Mouse (Mus musculus): ENCODE data around the gene Gps2. TPM values are rescaled to one million over a fixed set of nuclear protein-coding genes. Genes with fewer than 3 reads are reported as not detected.

The Gps2 gene
- total and polyA plus RNA-seq, 3 experiments: 25.0 to 73.6 (median 29.4) TPM

GRCm38 (mm10) chr11:69911701-69912100, 2.0 kb upstream of the Gps2 start:
- Histone ChIP-seq H3K9me3 (replicated peaks; ENCODE audit: low read length) (no peaks in the 10 kb centered on the region), H3K4me1 (ENCODE audit: control insufficient read depth in 1 of 2, insufficient read depth in 2 of 2) (peaks cover 14 to 34% of the 10 kb centered on the region in 2 experiments; a peak in 3 of 4 replicates), H3K9ac (ENCODE audit: insufficient read depth, low read depth) (no peak overlapping the region), H3K27me3 (replicated peaks) (no peaks in the 10 kb centered on the region), H3K79me2 (replicated peaks; ENCODE audit: control insufficient read depth, extremely low read depth, insufficient read depth, poor library complexity, severe bottlenecking) (peaks cover 8% of the 10 kb centered on the region), H3K4me2 (ENCODE audit: insufficient read depth, low read depth, poor library complexity, severe bottlenecking) (no peak overlapping the region), H3K36me3 (replicated peaks in 1 of 2; ENCODE audit: control insufficient read depth in 1 of 2, insufficient read depth in 1 of 2, low read length in 1 of 2) (peaks cover 83 to 94% of the 10 kb centered on the region in 2 experiments), H3K4me3 (replicated peaks in 1 of 3; ENCODE audit: low read depth in 2 of 3, low read length in 2 of 3, poor library complexity in 1 of 3) (no peak overlapping the region), H3K27ac (ENCODE audit: insufficient read depth, low read depth) (no peak overlapping the region)
- TF ChIP-seq SMC3 (IDR thresholded peaks at IDR 0.05; ENCODE audit: low read depth, low read length) (no peak), MAFK (IDR thresholded peaks at IDR 0.05; ENCODE audit: insufficient replicate concordance, low read length) (no peak), E2F4 (IDR thresholded peaks at IDR 0.05; ENCODE audit: insufficient replicate concordance, low read depth, low read length) (no peak), RAD21 (IDR thresholded peaks at IDR 0.05; ENCODE audit: low read depth, low read length) (no peak), MAX (IDR thresholded peaks at IDR 0.05; ENCODE audit: low read length) (no peak), MEF2A (IDR thresholded peaks at IDR 0.05; ENCODE audit: borderline replicate concordance, low read depth, low read length) (no peak), ELF1 (IDR thresholded peaks at IDR 0.05; ENCODE audit: low read depth, low read length) (no peak), SIN3A (IDR thresholded peaks at IDR 0.05; ENCODE audit: low read length) (no peak), PAX5 (IDR thresholded peaks at IDR 0.05; ENCODE audit: low read length) (no peak), EP300 (IDR thresholded peaks at IDR 0.05; ENCODE audit: low read length) (no peak), JUN (IDR thresholded peaks at IDR 0.05; ENCODE audit: insufficient read depth, low read depth, low read length) (no peak), MYC (IDR thresholded peaks at IDR 0.05; ENCODE audit: low read depth, low read length) (no peak), ZC3H11A (IDR thresholded peaks at IDR 0.05; ENCODE audit: low read depth, low read length) (no peak)
- no peak for DNase-seq (ENCODE audit: extremely low read depth)
- dilution Hi-C loops (cut with MboI; ENCODE audit: extremely low pct_ligation_motif_present, extremely low pct_unique_long_range_greater_than_20kb, low sequenced_read_pairs): no loop called here
- in situ Hi-C loops (cut with MboI; ENCODE audit: low pct_ligation_motif_present, low pct_unique_long_range_greater_than_20kb, low sequenced_read_pairs): no loop called here

DNA sequence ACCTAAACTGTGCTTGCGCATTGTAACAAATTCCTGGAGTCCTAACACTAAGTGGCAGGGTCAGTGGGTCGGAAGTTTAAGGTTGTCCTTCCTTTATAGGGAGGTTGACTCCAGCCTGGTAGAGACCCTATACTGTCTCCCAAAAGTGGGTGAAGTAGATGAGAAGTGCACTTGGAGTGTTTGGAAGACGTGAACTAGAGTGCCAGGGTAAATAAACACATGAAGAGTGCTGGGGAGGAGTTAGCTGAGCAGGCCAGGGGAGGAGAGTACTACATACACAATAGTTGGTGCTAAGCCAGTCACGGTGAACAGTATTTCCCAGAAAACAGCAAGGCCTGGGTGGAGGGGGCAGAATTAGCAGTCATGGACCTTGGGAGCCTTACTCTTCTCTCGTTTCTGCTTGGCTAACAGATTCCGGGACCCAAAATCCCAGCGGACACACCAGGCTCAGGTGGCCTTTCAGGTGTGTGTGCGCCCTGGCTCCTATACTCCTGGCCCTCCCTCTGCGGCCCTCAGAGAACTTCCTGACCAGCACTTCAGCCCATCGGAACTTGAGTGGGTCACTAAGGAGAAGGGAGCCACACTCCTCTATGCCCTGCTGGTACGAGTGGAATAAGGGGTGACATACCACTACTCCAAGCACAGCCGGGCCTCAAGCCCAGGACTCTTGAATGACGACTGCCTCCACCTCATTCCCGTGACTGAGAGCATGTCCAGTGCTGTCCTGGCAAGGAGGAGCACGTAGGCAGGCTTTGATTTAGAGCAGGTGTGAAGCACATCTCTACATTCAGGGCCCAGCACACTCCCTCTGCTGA, 765 bp upstream of the Gps2 start:
- DNase-seq (ENCODE audit: extremely low read depth): no peak
- H3K27ac ChIP-seq (ENCODE audit: insufficient read depth, low read depth): no peak overlapping the region
- dilution Hi-C loops (cut with MboI; ENCODE audit: extremely low pct_ligation_motif_present, extremely low pct_unique_long_range_greater_than_20kb, low sequenced_read_pairs): no loop called here

More for the DNA sequence above, 765 bp upstream of the Gps2 start:
- Histone ChIP-seq H3K36me3 (replicated peaks in 1 of 2; ENCODE audit: control insufficient read depth in 1 of 2, insufficient read depth in 1 of 2, low read length in 1 of 2) (peaks cover 83 to 92% of the 10 kb centered on the region in 2 experiments), H3K4me2 (ENCODE audit: insufficient read depth, low read depth, poor library complexity, severe bottlenecking) (peak overlapping the region; percentile 81), H3K4me3 (replicated peaks in 1 of 3; ENCODE audit: low read depth in 2 of 3, low read length in 2 of 3, poor library complexity in 1 of 3) (peak overlapping the region; percentile 67 to 91 (median 79)), H3K27me3 (replicated peaks) (no peaks in the 10 kb centered on the region), H3K79me2 (replicated peaks; ENCODE audit: control insufficient read depth, extremely low read depth, insufficient read depth, poor library complexity, severe bottlenecking) (peaks cover 20% of the 10 kb centered on the region), H3K4me1 (ENCODE audit: control insufficient read depth in 1 of 2, insufficient read depth in 2 of 2) (peaks cover 19 to 46% of the 10 kb centered on the region in 2 experiments), H3K9me3 (replicated peaks; ENCODE audit: low read length) (no peaks in the 10 kb centered on the region), H3K9ac (ENCODE audit: insufficient read depth, low read depth) (peak overlapping the region; percentile 71)
- in situ Hi-C loops (cut with MboI; ENCODE audit: low pct_ligation_motif_present, low pct_unique_long_range_greater_than_20kb, low sequenced_read_pairs): no loop called here
- TF ChIP-seq CHD2 (IDR thresholded peaks at IDR 0.05; ENCODE audit: low read length) (no peak), EP300 (IDR thresholded peaks at IDR 0.05; ENCODE audit: low read length) (no peak), ZMIZ1 (IDR thresholded peaks at IDR 0.05; ENCODE audit: low read depth, low read length) (no peak)
